Mouse (Mus musculus): ENCODE data around the gene Nup85. TPM values are rescaled to one million over a fixed set of nuclear protein-coding genes. Genes with fewer than 3 reads are reported as not detected.
A peak's percentile ranks its signal among the peaks of the same experiment; 100 is the strongest.

The Nup85 gene
- polyA plus RNA-seq, 1 experiment from 2014 or later = 85.2 TPM

DNA sequence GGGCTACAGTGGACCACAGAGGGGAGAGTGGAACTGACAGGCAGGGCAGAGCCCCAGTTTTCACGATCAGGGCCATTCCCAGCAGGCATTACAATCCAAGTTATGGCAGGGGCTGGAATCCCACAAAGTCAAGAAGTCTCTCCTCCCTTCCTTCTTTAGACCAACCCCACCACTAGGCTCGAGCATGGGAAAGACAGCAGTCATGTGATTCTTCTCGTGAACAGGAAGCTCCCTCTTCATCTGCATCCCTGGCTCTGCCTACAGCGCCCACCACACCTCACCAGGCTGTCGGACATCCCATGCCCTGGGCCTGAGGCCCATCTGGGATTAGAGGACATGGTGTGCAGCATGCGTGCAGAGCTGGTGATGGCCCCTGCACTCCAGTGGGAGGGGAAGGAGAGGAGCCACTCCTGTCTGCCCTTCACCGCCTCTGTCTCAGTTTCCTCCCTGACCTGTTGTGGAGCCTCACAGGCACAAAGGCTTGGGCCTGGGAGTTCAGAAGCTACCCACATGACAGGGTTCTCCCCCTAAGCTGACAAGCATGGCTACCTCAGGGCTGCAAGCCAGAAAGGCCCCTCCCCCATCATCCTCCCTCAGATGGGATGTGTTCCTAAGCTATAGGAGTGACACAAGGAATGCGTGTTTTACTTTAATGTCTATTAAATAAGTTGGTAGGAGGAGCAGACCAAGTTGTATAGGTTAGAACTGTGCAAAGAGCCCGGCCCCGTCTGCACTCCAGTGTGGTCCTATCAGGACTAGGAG is 50.3 kb downstream of the Nup85 start:
- Histone ChIP-seq H3K4me3 (ENCODE audit: control insufficient read depth in 1 of 2, insufficient read depth in 1 of 2, low read depth in 1 of 2, low read length in 2 of 2) (no peak overlapping the region), H3K27me3 (ENCODE audit: control insufficient read depth, insufficient read depth, low read length) (no peaks in the 10 kb centered on the region), H3K9ac (ENCODE audit: low read length) (no peak overlapping the region), H3K9me3 (ENCODE audit: control insufficient read depth, low read length) (no peaks in the 10 kb centered on the region), H3K36me3 (ENCODE audit: control insufficient read depth, insufficient read depth, low read length) (peaks cover 45% of the 10 kb centered on the region), H3K4me1 (ENCODE audit: control insufficient read depth in 2 of 2, insufficient read depth in 2 of 2, low read length in 2 of 2) (peaks cover 19 to 36% of the 10 kb centered on the region in 2 experiments; a peak in 3 of 4 replicates), H3K27ac (replicated peaks in 1 of 2; ENCODE audit: control insufficient read depth in 1 of 2, insufficient read depth in 1 of 2, low read depth in 2 of 2, low read length in 2 of 2) (peak overlapping the region; percentile 21 to 26; a peak in 2 of 4 replicates), H3K4me2 (ENCODE audit: low read length) (no peak overlapping the region)
- no peak for ATAC-seq (ENCODE audit: insufficient number of reproducible peaks, insufficient read depth, low FRiP score, low read depth)
- 83% methylated on average over 10 of the region's 10 CpGs for WGBS

DNA sequence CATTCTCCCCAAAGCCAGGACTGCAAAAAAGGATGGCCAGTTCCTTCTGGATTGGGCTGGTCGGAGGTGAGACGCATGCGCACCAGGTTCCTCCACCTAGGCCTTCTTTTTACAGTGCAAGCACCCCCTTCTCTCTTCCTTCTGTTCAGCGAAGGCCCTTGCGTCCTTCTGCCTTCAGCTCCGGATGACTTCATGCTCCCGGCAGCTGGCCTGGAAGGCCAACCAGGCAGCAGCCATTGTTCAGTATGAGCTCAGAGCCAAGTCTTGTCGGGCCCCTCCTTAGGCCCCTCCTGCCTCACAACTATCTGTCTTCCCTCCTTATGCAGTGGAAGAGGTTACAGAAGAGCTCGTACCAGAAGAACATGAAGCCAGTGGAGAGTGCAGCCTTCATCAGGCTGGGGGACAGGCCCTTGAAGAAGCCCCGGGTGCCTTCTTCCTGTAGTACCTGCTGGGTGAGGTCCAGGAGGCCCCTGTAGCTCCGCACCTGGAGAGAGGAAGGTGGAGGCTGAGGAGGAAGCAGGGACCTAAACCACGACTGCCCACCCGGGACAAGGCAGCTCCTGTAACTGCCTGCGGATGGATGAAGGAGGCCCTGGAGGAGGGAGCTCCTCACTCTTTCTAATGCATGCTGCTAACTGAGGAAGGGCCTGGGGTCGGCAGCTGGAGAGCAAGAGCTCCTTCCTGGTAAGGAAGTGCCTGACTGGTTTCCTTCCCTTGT is 51.0 kb downstream of the Nup85 start:
- ATAC-seq (ENCODE audit: insufficient number of reproducible peaks, insufficient read depth, low FRiP score, low read depth) = no peak
- Histone ChIP-seq H3K27ac (replicated peaks in 1 of 2; ENCODE audit: control insufficient read depth in 1 of 2, insufficient read depth in 1 of 2, low read depth in 2 of 2, low read length in 2 of 2) (peak overlapping the region; percentile 21 to 26; a peak in 3 of 4 replicates), H3K4me3 (ENCODE audit: control insufficient read depth in 1 of 2, insufficient read depth in 1 of 2, low read depth in 1 of 2, low read length in 2 of 2) (no peak overlapping the region), H3K27me3 (ENCODE audit: control insufficient read depth, insufficient read depth, low read length) (no peaks in the 10 kb centered on the region), H3K9me3 (ENCODE audit: control insufficient read depth, low read length) (no peaks in the 10 kb centered on the region), H3K9ac (ENCODE audit: low read length) (peak overlapping the region; percentile 38; the same call in 1 of the 2 replicates), H3K36me3 (ENCODE audit: control insufficient read depth, insufficient read depth, low read length) (peaks cover 49% of the 10 kb centered on the region), H3K4me2 (ENCODE audit: low read length) (0 out of 2 replicates have a peak overlapping the region, but pooled peaks have one; percentile 1), H3K4me1 (ENCODE audit: control insufficient read depth in 2 of 2, insufficient read depth in 2 of 2, low read length in 2 of 2) (peaks cover 19 to 36% of the 10 kb centered on the region in 2 experiments; a peak in 3 of 4 replicates)
- WGBS = 69% methylated on average over 15 of the region's 15 CpGs

DNA sequence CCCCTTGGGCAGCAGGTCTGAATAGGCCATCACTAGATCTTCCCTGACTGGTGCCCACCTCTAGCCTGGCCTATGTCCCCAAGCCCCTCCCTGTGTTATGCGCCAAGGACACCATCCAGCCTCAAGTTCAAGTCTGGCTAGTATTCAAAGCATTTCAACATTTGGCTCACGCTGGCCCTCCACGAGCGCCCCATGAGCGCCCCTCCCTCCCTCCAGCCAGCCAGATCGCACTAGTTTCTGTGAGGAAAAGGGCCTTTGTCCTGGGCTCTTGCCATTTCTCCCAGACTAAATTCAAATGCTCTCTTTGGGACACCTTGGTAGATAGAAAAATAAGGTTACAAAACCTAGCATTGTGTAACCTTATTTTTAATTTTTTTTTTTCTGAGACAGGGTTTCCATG is 51.6 kb downstream of the Nup85 start:
- ATAC-seq (ENCODE audit: insufficient number of reproducible peaks, insufficient read depth, low FRiP score, low read depth) = no peak
- no peak overlapping the region for H3K4me2 ChIP-seq (ENCODE audit: low read length)
- no peak overlapping the region for H3K27ac ChIP-seq (replicated peaks in 1 of 2; ENCODE audit: control insufficient read depth in 1 of 2, insufficient read depth in 1 of 2, low read depth in 2 of 2, low read length in 2 of 2)
- no peak overlapping the region for H3K4me3 ChIP-seq (ENCODE audit: control insufficient read depth in 1 of 2, insufficient read depth in 1 of 2, low read depth in 1 of 2, low read length in 2 of 2)
- no peak overlapping the region for H3K9ac ChIP-seq (ENCODE audit: low read length)
- H3K9me3 ChIP-seq (ENCODE audit: control insufficient read depth, low read length) = no peaks in the 10 kb centered on the region
- peaks cover 54% of the 10 kb centered on the region for H3K36me3 ChIP-seq (ENCODE audit: control insufficient read depth, insufficient read depth, low read length)
- H3K4me1 ChIP-seq (ENCODE audit: control insufficient read depth in 2 of 2, insufficient read depth in 2 of 2, low read length in 2 of 2) = peaks cover 19 to 36% of the 10 kb centered on the region in 2 experiments; a peak in 3 of 4 replicates
- 83% methylated on average over 6 of the region's 6 CpGs for WGBS
- H3K27me3 ChIP-seq (ENCODE audit: control insufficient read depth, insufficient read depth, low read length) = no peaks in the 10 kb centered on the region

DNA sequence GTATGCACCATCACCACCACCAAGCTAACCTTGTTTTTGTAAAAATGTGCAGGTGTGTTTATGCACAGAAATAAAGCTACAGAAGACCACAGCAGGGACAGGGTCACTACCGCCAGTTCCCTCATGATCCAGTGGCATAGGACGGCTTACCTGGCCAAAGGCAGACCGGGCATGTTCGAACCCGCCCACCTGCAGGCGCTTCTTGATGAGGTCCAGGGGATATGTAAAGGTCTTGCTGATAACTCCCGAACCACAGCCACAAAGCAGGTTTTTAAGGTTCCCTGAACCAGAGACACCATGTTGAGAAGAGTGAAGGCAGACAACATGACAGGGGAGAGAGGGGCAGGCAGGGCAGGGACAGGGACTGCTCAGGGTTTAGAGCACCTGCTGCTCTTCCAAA is 52.1 kb downstream of the Nup85 start:
- no peak overlapping the region for H3K4me3 ChIP-seq (ENCODE audit: control insufficient read depth in 1 of 2, insufficient read depth in 1 of 2, low read depth in 1 of 2, low read length in 2 of 2)
- no peaks in the 10 kb centered on the region for H3K27me3 ChIP-seq (ENCODE audit: control insufficient read depth, insufficient read depth, low read length)
- no peak for ATAC-seq (ENCODE audit: insufficient number of reproducible peaks, insufficient read depth, low FRiP score, low read depth)
- H3K27ac ChIP-seq (replicated peaks in 1 of 2; ENCODE audit: control insufficient read depth in 1 of 2, insufficient read depth in 1 of 2, low read depth in 2 of 2, low read length in 2 of 2) = no peak overlapping the region
- 90% methylated on average over 7 of the region's 7 CpGs for WGBS
- no peak overlapping the region for H3K4me2 ChIP-seq (ENCODE audit: low read length)
- H3K36me3 ChIP-seq (ENCODE audit: control insufficient read depth, insufficient read depth, low read length) = peaks cover 59% of the 10 kb centered on the region
- no peaks in the 10 kb centered on the region for H3K9me3 ChIP-seq (ENCODE audit: control insufficient read depth, low read length)
- H3K4me1 ChIP-seq (ENCODE audit: control insufficient read depth in 2 of 2, insufficient read depth in 2 of 2, low read length in 2 of 2) = peaks cover 19 to 36% of the 10 kb centered on the region in 2 experiments; a peak in 3 of 4 replicates
- H3K9ac ChIP-seq (ENCODE audit: low read length) = no peak overlapping the region

DNA sequence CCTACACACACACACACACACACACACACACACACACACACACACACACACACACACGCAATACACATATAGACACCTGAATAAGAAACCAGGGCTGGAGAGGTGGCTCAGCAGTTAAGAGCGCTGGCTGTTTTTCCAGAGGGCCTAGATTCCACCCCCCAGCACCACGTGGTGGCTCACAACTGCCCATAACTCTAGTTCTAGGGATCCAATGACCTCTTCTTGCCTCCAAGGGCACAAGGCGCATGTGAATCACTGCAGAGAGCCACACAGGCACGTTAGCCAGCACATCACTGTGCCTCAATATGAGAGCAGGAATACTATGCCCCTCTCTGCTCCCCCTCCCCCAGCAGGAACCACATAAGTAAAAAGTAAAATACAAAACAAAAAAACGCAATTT is 52.7 kb downstream of the Nup85 start:
- 65% methylated on average over 6 of the region's 6 CpGs for WGBS
- peaks cover 62% of the 10 kb centered on the region for H3K36me3 ChIP-seq (ENCODE audit: control insufficient read depth, insufficient read depth, low read length)
- ATAC-seq (ENCODE audit: insufficient number of reproducible peaks, insufficient read depth, low FRiP score, low read depth) = no peak

DNA sequence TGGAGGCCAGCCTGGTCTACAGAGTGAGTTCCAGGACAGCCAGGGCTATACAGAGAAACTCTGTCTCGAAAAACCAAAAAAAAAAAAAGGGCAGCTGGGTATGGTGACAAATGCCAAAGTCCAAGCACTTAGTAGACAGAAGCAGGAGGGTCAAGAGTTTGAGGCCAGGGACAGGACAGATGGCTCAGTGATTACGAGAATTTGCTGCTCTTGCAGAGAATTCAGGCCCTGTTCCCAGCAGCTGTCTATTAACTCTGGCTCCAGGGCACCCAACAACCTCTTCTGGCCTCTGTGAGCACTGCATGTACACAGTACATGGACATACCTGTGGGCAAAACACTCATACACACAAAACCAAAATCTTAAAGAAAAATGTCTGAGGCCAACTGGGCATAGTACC is 53.8 kb downstream of the Nup85 start:
- H3K4me3 ChIP-seq (ENCODE audit: control insufficient read depth in 1 of 2, insufficient read depth in 1 of 2, low read depth in 1 of 2, low read length in 2 of 2) = no peak overlapping the region
- H3K27ac ChIP-seq (replicated peaks in 1 of 2; ENCODE audit: control insufficient read depth in 1 of 2, insufficient read depth in 1 of 2, low read depth in 2 of 2, low read length in 2 of 2) = no peak overlapping the region
- peaks cover 14 to 28% of the 10 kb centered on the region in 2 experiments; a peak in 3 of 4 replicates for H3K4me1 ChIP-seq (ENCODE audit: control insufficient read depth in 2 of 2, insufficient read depth in 2 of 2, low read length in 2 of 2)
- no peak overlapping the region for H3K9ac ChIP-seq (ENCODE audit: low read length)
- WGBS = 88% methylated on average over 2 of the region's 2 CpGs
- no peaks in the 10 kb centered on the region for H3K27me3 ChIP-seq (ENCODE audit: control insufficient read depth, insufficient read depth, low read length)
- ATAC-seq (ENCODE audit: insufficient number of reproducible peaks, insufficient read depth, low FRiP score, low read depth) = no peak
- H3K9me3 ChIP-seq (ENCODE audit: control insufficient read depth, low read length) = no peaks in the 10 kb centered on the region
- H3K4me2 ChIP-seq (ENCODE audit: low read length) = no peak overlapping the region
- peaks cover 73% of the 10 kb centered on the region for H3K36me3 ChIP-seq (ENCODE audit: control insufficient read depth, insufficient read depth, low read length)

More for the DNA sequence above, 52.7 kb downstream of the Nup85 start:
- peak overlapping the region in 1 of 2 experiments; percentile 21; a peak in 1 of 4 replicates for H3K27ac ChIP-seq (replicated peaks in 1 of 2; ENCODE audit: control insufficient read depth in 1 of 2, insufficient read depth in 1 of 2, low read depth in 2 of 2, low read length in 2 of 2)
- no peak overlapping the region for H3K4me3 ChIP-seq (ENCODE audit: control insufficient read depth in 1 of 2, insufficient read depth in 1 of 2, low read depth in 1 of 2, low read length in 2 of 2)
- H3K4me2 ChIP-seq (ENCODE audit: low read length) = no peak overlapping the region
- no peaks in the 10 kb centered on the region for H3K9me3 ChIP-seq (ENCODE audit: control insufficient read depth, low read length)
- H3K27me3 ChIP-seq (ENCODE audit: control insufficient read depth, insufficient read depth, low read length) = no peaks in the 10 kb centered on the region
- peak overlapping the region; percentile 14; the same call in 1 of the 2 replicates for H3K9ac ChIP-seq (ENCODE audit: low read length)
- peaks cover 15 to 31% of the 10 kb centered on the region in 2 experiments; a peak in 3 of 4 replicates for H3K4me1 ChIP-seq (ENCODE audit: control insufficient read depth in 2 of 2, insufficient read depth in 2 of 2, low read length in 2 of 2)

DNA sequence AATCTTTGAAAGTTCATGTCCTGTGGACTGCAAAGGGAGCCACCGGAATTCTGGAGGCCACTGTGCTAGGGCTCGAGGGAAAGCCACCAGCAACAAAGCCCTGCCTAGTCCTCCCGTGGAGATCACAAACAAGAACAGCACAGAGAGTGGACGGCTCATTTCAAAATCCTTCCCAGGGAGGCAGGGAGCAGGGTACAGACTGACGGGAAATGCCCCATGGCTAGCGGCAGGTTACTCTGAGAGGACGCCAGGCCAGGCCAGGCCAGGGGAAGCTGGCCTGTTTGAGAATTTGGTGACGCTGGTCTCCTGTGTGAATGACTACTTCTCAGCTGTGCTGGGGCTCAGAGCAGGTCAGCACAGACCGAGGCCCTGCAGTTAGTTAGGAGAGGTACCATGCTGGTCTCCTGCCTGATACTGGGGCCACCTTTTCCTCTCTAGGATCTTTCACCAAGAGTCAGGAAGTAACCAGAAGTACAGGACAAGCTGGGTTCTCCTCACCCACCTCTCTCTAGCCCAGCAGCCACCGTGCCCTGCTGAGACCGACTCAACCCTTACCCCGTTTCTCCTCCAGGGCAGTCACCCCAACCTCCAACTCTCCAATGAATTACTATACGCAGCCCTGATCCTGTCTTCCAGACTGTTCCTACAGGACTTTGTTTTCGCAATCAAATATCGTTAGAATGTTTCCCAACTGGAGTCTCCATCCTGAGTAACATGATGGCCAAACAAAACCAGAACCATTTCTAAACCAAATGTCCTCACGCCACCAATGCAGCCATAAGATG is 54.7 kb downstream of the Nup85 start:
- no peak for ATAC-seq (ENCODE audit: insufficient number of reproducible peaks, insufficient read depth, low FRiP score, low read depth)
- Histone ChIP-seq H3K4me2 (ENCODE audit: low read length) (no peak overlapping the region), H3K27ac (replicated peaks in 1 of 2; ENCODE audit: control insufficient read depth in 1 of 2, insufficient read depth in 1 of 2, low read depth in 2 of 2, low read length in 2 of 2) (no peak overlapping the region), H3K4me1 (ENCODE audit: control insufficient read depth in 2 of 2, insufficient read depth in 2 of 2, low read length in 2 of 2) (peaks cover 10 to 19% of the 10 kb centered on the region in 2 experiments; a peak in 3 of 4 replicates), H3K9me3 (ENCODE audit: control insufficient read depth, low read length) (no peaks in the 10 kb centered on the region), H3K4me3 (ENCODE audit: control insufficient read depth in 1 of 2, insufficient read depth in 1 of 2, low read depth in 1 of 2, low read length in 2 of 2) (no peak overlapping the region), H3K9ac (ENCODE audit: low read length) (no peak overlapping the region), H3K36me3 (ENCODE audit: control insufficient read depth, insufficient read depth, low read length) (peaks cover 81% of the 10 kb centered on the region), H3K27me3 (ENCODE audit: control insufficient read depth, insufficient read depth, low read length) (no peaks in the 10 kb centered on the region)
- WGBS = 89% methylated on average over 16 of the region's 16 CpGs
